Mouse (Mus musculus) lung, adult 2 months (tissue): ENCODE results near the gene Prkaca.

ENCODE experiments used
- CTCF ChIP-seq: fragments of 200-500 bp; IDR thresholded peaks from 2 replicates; pipeline ENCODE4 v1.5.1; 2011; ENCODE audit warnings: mild to moderate bottlenecking, low read length, control low read depth; ENCODE audit not compliant: insufficient read depth
- POLR2A ChIP-seq: fragments of 200-500 bp; IDR thresholded peaks from 2 replicates; pipeline ENCODE4 v1.6.1; 2011; ENCODE audit warnings: low read depth, mild to moderate bottlenecking, control low read depth, low read length, borderline replicate concordance; ENCODE audit errors: extremely low read depth

DNA sequence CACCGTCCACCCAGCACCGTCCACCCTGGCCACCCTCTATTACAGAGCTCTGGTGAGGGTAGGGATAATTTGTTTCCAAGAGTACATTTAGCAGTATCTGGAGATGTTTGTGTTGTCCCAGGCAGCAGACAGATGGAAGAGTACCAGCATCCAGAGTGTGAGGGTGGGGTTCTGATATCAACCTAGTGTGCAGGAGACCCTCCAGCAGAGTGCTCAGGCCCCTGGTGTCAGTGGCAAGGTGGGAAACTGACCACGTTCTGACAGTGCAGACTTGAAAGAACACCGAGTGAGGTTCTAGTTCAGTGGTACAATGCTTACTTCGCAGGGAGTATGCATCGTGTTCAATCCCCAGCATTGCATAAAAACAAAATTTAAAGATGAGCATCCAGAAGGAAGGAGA, 1.1 kb upstream of the Prkaca start:
- TF ChIP-seq CTCF (no peak), POLR2A (no peak)
